Mouse (Mus musculus) stomach, postnatal 0 days (tissue): ENCODE measurements around the gene Trmt44. TPM values are rescaled to one million over a fixed set of nuclear protein-coding genes. Genes with fewer than 3 reads are reported as not detected.

ENCODE experiments used
- ATAC-seq: fragments of 200-750 bp; cut with Nextera tagmentation; 2 replicates; pipeline ENCODE4 v1.8.0; 2017; ENCODE audit not compliant: low FRiP score, low TSS enrichment
- DNase-seq: peaks from one replicate; pipeline ENCODE4 v3.0.0-alpha.2; 2016; ENCODE audit warnings: low spot score
- H3K27ac ChIP-seq: fragments of 300-500 bp; sonication (generic); replicated peaks from 2 replicates; pipeline ENCODE4 v1.5.1; 2014; ENCODE audit warnings: mild to moderate bottlenecking, control low read depth
- H3K27me3 ChIP-seq: fragments of 300-500 bp; sonication (generic); 2 replicates; pipeline ENCODE4 v1.6.1; 2014; ENCODE audit warnings: low read length; ENCODE audit not compliant: control insufficient read depth, insufficient read depth
- H3K36me3 ChIP-seq: fragments of 300-500 bp; sonication (generic); 2 replicates; pipeline ENCODE4 v1.6.1; 2014; ENCODE audit warnings: low read length, mixed read lengths; ENCODE audit not compliant: control insufficient read depth, insufficient read depth
- H3K4me1 ChIP-seq: fragments of 300-500 bp; sonication (generic); replicated peaks from 2 replicates; pipeline ENCODE4 v1.6.1; 2014; ENCODE audit warnings: antibody characterized with exemption; ENCODE audit not compliant: control insufficient read depth, insufficient read depth
- H3K4me2 ChIP-seq: fragments of 300-500 bp; sonication (generic); replicated peaks from 2 replicates; pipeline ENCODE4 v1.6.1; 2014; ENCODE audit warnings: low read depth, mild to moderate bottlenecking, control low read depth, moderate library complexity
- H3K4me3 ChIP-seq: fragments of 300-500 bp; sonication (generic); 2 replicates; pipeline ENCODE4 v1.5.1; 2014; ENCODE audit warnings: low read depth, low read length, control low read depth
- H3K9ac ChIP-seq: fragments of 300-500 bp; sonication (generic); 2 replicates; pipeline ENCODE4 v1.6.1; 2014; ENCODE audit warnings: mild to moderate bottlenecking, low read length, control low read depth, mixed read lengths
- H3K9me3 ChIP-seq: fragments of 300-500 bp; sonication (generic); 2 replicates; pipeline ENCODE4 v1.6.1; 2016; ENCODE audit warnings: low read length; ENCODE audit not compliant: control insufficient read depth
- CTCF ChIP-seq: IDR thresholded peaks from 2 replicates; pipeline ENCODE4 v1.5.1; 2016; ENCODE audit warnings: antibody characterized with exemption, low read depth, mild to moderate bottlenecking, moderate library complexity
- EP300 ChIP-seq: optimal IDR thresholded peaks from 2 replicates; pipeline ENCODE3; 2016; ENCODE audit warnings: antibody characterized with exemption
- WGBS: fragments of 180-500 bp; shearing (Covaris S2); extraction: QIAGEN DNeasy Blood & Tissue Kit; methylation state at CpG from one replicate; pipeline ENCODE4 v1.1.7; 2014; 5-methylcytosine and 5-hydroxymethylcytosine counted together
- polyA plus RNA-seq: library from polyadenylated mRNA; unstranded; fragments of >200 nt; fragmentation: Nextera tagmentation; extraction: Ambion mirVana; gene quantifications from 2 replicates; pipeline ENCODE4 v1.2.1, GENCODE M21; 2015

The Trmt44 gene
- polyA plus RNA-seq, 1 experiment from 2014 or later = 3.2 TPM

DNA sequence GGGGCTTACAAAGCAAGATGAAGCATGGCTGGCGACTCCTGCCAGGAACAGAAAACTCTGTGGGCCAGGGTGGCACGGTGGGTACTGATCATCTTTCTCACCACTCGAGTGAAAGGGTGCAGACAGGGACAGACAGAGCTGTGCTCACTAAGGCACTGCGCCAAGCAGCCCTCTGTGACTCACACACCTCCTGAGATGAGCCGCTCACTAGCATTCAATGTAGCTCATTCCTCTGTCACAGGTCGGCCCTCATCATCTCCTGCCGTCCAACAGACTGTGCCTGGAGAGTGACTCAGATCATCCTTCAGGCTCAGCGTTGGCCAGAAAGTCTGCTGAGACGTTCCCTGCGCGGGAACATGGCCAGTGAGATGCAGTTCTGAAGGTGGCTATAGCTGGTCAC lies 58.1 kb downstream of the Trmt44 start:
- Histone ChIP-seq H3K27ac (no peak overlapping the region), H3K9me3 (no peaks in the 10 kb centered on the region), H3K4me2 (no peak overlapping the region), H3K4me3 (no peak overlapping the region), H3K4me1 (no peaks in the 10 kb centered on the region), H3K36me3 (no peaks in the 10 kb centered on the region), H3K9ac (no peak overlapping the region), H3K27me3 (no peaks in the 10 kb centered on the region)
- TF ChIP-seq EP300 (no peak), CTCF (no peak)
- DNase-seq (no peak), ATAC-seq (no peak)
- WGBS = 77% methylated on average over 11 of the region's 11 CpGs

DNA sequence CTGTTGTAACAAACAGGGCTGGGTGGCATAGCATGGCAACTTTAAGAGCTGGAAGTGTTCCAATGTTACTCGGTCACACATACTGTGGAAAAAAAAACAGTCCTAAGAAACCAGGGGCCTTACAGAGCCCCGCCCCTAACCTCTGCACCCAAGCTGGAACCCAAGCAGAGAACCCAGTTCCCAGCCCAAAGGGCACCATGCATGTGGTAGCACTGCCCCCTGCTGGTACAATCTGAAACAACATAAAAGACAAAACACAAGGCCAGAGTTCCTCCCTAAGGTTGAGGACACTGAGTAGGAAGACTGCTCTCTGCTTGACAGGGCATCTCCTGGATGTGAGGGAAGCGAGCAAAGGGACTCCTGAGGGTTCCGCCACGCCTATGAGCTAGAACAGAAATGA lies 64.3 kb downstream of the Trmt44 start:
- H3K27ac ChIP-seq = no peak overlapping the region
- H3K9ac ChIP-seq = no peak overlapping the region
- TF ChIP-seq EP300 (no peak), CTCF (peak; percentile 97)
- ATAC-seq = peak; percentile 36; the same call in 1 of the 2 replicates
- no peaks in the 10 kb centered on the region for H3K36me3 ChIP-seq
- no peaks in the 10 kb centered on the region for H3K27me3 ChIP-seq
- H3K4me3 ChIP-seq = no peak overlapping the region
- peak; percentile 59 for DNase-seq
- H3K4me1 ChIP-seq = no peaks in the 10 kb centered on the region
- H3K9me3 ChIP-seq = no peaks in the 10 kb centered on the region
- H3K4me2 ChIP-seq = no peak overlapping the region
- WGBS = 16% methylated on average over 5 of the region's 5 CpGs

Other genes starting within 250 kb of the Trmt44 start
- gene Hmx1, start 186.0 kb downstream of the Trmt44 start, polyA plus RNA-seq = not detected in 2 replicates
- 10.5 and 11.0 TPM in 2 replicates for gene Cpz, start 49.4 kb downstream of the Trmt44 start, polyA plus RNA-seq
- gene Acox3, start 8.0 kb upstream of the Trmt44 start, polyA plus RNA-seq = 9.0 and 9.6 TPM in 2 replicates
- 39.4 and 47.5 TPM in 2 replicates for gene Htra3, start 104.7 kb upstream of the Trmt44 start, polyA plus RNA-seq
- 2.8 and 3.2 TPM in 2 replicates for gene Sh3tc1, start 164.9 kb upstream of the Trmt44 start, polyA plus RNA-seq
- 1.3 and 1.5 TPM in 2 replicates for gene Ablim2, start 182.8 kb upstream of the Trmt44 start, polyA plus RNA-seq